Mouse (Mus musculus): ENCODE data around the gene Dot1l.

DNA sequence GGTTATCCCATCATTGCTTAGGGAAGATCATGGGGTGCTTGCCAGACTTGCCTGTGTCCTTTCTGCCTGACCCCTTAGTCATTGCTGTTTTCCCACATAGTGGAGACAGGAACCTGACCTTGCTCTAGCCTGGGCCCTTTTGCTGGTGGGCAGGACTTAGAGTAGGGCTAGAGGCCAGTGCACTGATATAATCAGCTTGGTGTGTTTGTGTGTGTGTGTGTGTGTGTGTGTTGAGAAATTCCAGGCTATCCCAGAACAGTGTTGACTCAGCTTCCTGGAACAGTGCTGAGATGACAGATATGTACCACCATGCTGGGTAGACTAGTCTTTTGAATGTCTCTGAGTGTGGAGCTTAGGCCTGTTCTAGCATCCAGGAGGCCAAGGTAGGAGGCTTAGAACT, 24.6 kb downstream of the Dot1l start:
- TF ChIP-seq POLR2AphosphoS2 (IDR thresholded peaks at IDR 0.05; ENCODE audit: insufficient read length, low read depth) (no peak), MAX (IDR thresholded peaks at IDR 0.05; ENCODE audit: low read depth) (no peak), USF1 (IDR thresholded peaks at IDR 0.05; ENCODE audit: low read depth) (no peak), MYOG (IDR thresholded peaks at IDR 0.05; ENCODE audit: control insufficient read depth in 1 of 3, insufficient read depth in 1 of 3, insufficient read length in 2 of 3, low read depth in 2 of 3) (no peak), POLR2A (IDR thresholded peaks at IDR 0.05; ENCODE audit: insufficient read length, low read depth) (no peak), TCF12 (IDR thresholded peaks at IDR 0.05; ENCODE audit: insufficient read depth, poor library complexity, severe bottlenecking) (no peak), SRF (IDR thresholded peaks at IDR 0.05; ENCODE audit: control insufficient read depth, insufficient read length, low read depth) (no peak), REST (IDR thresholded peaks at IDR 0.05; ENCODE audit: insufficient read depth, insufficient read length) (no peak)
